Mouse (Mus musculus) spleen, adult 2 months (tissue): ENCODE data around the gene Mybpc3. TPM values are rescaled to one million over a fixed set of nuclear protein-coding genes. Genes with fewer than 3 reads are reported as not detected.

Experiments
- DNase-seq, 2 experiments: peaks; one replicate each; pipeline versions ENCODE4 v3.0.0 to v3.0.0-alpha.2; 2012 to 2021; ENCODE audit warnings: low spot score in 2 of 2, low read depth in 1 of 2
- H3K27ac ChIP-seq: fragments of 200-500 bp; 2 replicates; pipeline ENCODE4 v1.5.1; 2012; ENCODE audit warnings: low read length, inconsistent platforms; ENCODE audit not compliant: insufficient read depth
- H3K27me3 ChIP-seq: fragments of 200-500 bp; 2 replicates; pipeline ENCODE4 v1.6.1; 2012; ENCODE audit warnings: mild to moderate bottlenecking, moderate library complexity, low read length, inconsistent platforms; ENCODE audit not compliant: control insufficient read depth, insufficient read depth
- H3K36me3 ChIP-seq: fragments of 200-500 bp; 2 replicates; pipeline ENCODE4 v1.6.1; 2012; ENCODE audit warnings: mild to moderate bottlenecking, low read length, inconsistent platforms; ENCODE audit not compliant: control insufficient read depth, insufficient read depth
- H3K4me1 ChIP-seq: fragments of 200-500 bp; 2 replicates; pipeline ENCODE4 v1.6.1; 2011; ENCODE audit warnings: inconsistent platforms; ENCODE audit not compliant: control insufficient read depth, insufficient read depth, insufficient read length
- H3K4me3 ChIP-seq: fragments of 200-500 bp; 2 replicates; pipeline ENCODE4 v1.5.1; 2011; ENCODE audit warnings: mild to moderate bottlenecking, inconsistent platforms; ENCODE audit not compliant: insufficient read depth, insufficient read length; ENCODE audit errors: extremely low read depth
- CTCF ChIP-seq: fragments of 200-500 bp; IDR thresholded peaks from 2 replicates; pipeline ENCODE4 v1.5.1; 2011; ENCODE audit warnings: mild to moderate bottlenecking, inconsistent platforms; ENCODE audit not compliant: insufficient read depth, insufficient read length, insufficient replicate concordance; ENCODE audit errors: extremely low read depth
- POLR2A ChIP-seq: fragments of 200-500 bp; IDR thresholded peaks from 2 replicates; pipeline ENCODE4 v1.6.1; 2011; ENCODE audit warnings: low read depth, low read length, inconsistent platforms
- WGBS: fragments of 180-500 bp; shearing (Covaris S2); methylation state at CpG from one replicate; pipeline ENCODE4 v1.1.7; 2018; 5-methylcytosine and 5-hydroxymethylcytosine counted together
- polyA plus RNA-seq: library from polyadenylated mRNA; depleted of rRNA; stranded (reverse); fragments of >200 nt; gene quantifications from 2 replicates; pipeline ENCODE4 v1.2.3, GENCODE M21; 2012

Gene Mybpc3
- polyA plus RNA-seq, 1 experiment: 0.50 TPM

GRCm38 (mm10) chr2:91132035-91132434 lies 14.1 kb downstream of the Mybpc3 start:
- 33% methylated on average over 3 of the region's 3 CpGs for WGBS
- H3K4me1 ChIP-seq: peaks cover 6% of the 10 kb centered on the region; the same call in 1 of the 2 replicates

GRCm38 (mm10) chr2:91136513-91137412 lies 18.8 kb downstream of the Mybpc3 start:
- H3K36me3 ChIP-seq: peaks cover 31% of the 10 kb centered on the region
- no peak for DNase-seq
- H3K4me3 ChIP-seq: no peak overlapping the region
- peaks cover 10% of the 10 kb centered on the region; the same call in 1 of the 2 replicates for H3K4me1 ChIP-seq
- H3K27me3 ChIP-seq: no peaks in the 10 kb centered on the region
- 44% methylated on average over 11 of the region's 11 CpGs for WGBS
- TF ChIP-seq POLR2A (no peak), CTCF (no peak)
- H3K27ac ChIP-seq: no peak overlapping the region

More at GRCm38 (mm10) chr2:91132035-91132434, 14.1 kb downstream of the Mybpc3 start:
- TF ChIP-seq POLR2A: no peak
- no peak for TF ChIP-seq CTCF
- peaks cover under 1% of the 10 kb centered on the region; the same call in 1 of the 2 replicates for H3K36me3 ChIP-seq
- H3K27me3 ChIP-seq: no peaks in the 10 kb centered on the region
- no peak overlapping the region for H3K27ac ChIP-seq
- no peak for DNase-seq
- no peak overlapping the region for H3K4me3 ChIP-seq

GRCm38 (mm10) chr2:91137481-91137880 lies 19.5 kb downstream of the Mybpc3 start:
- 71% methylated on average over 6 of the region's 6 CpGs for WGBS
- DNase-seq: no peak
- H3K27ac ChIP-seq: no peak overlapping the region
- H3K4me1 ChIP-seq: peaks cover 10% of the 10 kb centered on the region; the same call in 1 of the 2 replicates
- H3K27me3 ChIP-seq: no peaks in the 10 kb centered on the region
- peaks cover 35% of the 10 kb centered on the region for H3K36me3 ChIP-seq
- no peak overlapping the region for H3K4me3 ChIP-seq
- TF ChIP-seq POLR2A: no peak
- TF ChIP-seq CTCF: no peak

- Histone ChIP-seq H3K36me3 (peaks cover 50% of the 10 kb centered on the region), H3K4me1 (peaks cover 10% of the 10 kb centered on the region; the same call in 1 of the 2 replicates), H3K27me3 (no peaks in the 10 kb centered on the region), H3K4me3 (no peak overlapping the region), H3K27ac (no peak overlapping the region)
- no peak for DNase-seq
- 84% methylated on average over 5 of the region's 5 CpGs for WGBS
- TF ChIP-seq POLR2A: no peak
- no peak for TF ChIP-seq CTCF
These were observed 21.4 kb downstream of the Mybpc3 start for GRCm38 (mm10) chr2:91139311-91139710.

- Histone ChIP-seq H3K27me3 (no peaks in the 10 kb centered on the region), H3K4me3 (no peak overlapping the region), H3K36me3 (peaks cover 53% of the 10 kb centered on the region), H3K27ac (no peak overlapping the region), H3K4me1 (peaks cover 10% of the 10 kb centered on the region; the same call in 1 of the 2 replicates)
- WGBS: 95% methylated on average over 8 of the region's 8 CpGs
- TF ChIP-seq CTCF (no peak), POLR2A (no peak)
- DNase-seq: no peak
These were observed 21.8 kb downstream of the Mybpc3 start for GRCm38 (mm10) chr2:91139764-91140163.

GRCm38 (mm10) chr2:91142920-91143319 lies 25.0 kb downstream of the Mybpc3 start:
- H3K27me3 ChIP-seq: no peaks in the 10 kb centered on the region
- peaks cover 54% of the 10 kb centered on the region for H3K36me3 ChIP-seq
- DNase-seq: no peak
- TF ChIP-seq POLR2A: no peak
- no peak for TF ChIP-seq CTCF
- no peaks in the 10 kb centered on the region; the same call in 1 of the 2 replicates for H3K4me1 ChIP-seq
- no peak overlapping the region for H3K4me3 ChIP-seq
- WGBS: 87% methylated on average over 6 of the region's 6 CpGs
- no peak overlapping the region for H3K27ac ChIP-seq

GRCm38 (mm10) chr2:91143401-91143800 lies 25.5 kb downstream of the Mybpc3 start:
- Histone ChIP-seq H3K27ac (no peak overlapping the region), H3K4me3 (no peak overlapping the region), H3K27me3 (no peaks in the 10 kb centered on the region), H3K36me3 (peaks cover 49% of the 10 kb centered on the region), H3K4me1 (no peaks in the 10 kb centered on the region)
- WGBS: 96% methylated on average over 11 of the region's 11 CpGs
- DNase-seq: no peak
- TF ChIP-seq CTCF: no peak
- no peak for TF ChIP-seq POLR2A
